Mouse (Mus musculus): ENCODE results near the gene Gm20809.
"Not testable (repeated sequence)": the region's sequence is repeated elsewhere in the genome, so short reads cannot be mapped to it uniquely, and the experiment has no call there.

Gm20809 gene

DNA sequence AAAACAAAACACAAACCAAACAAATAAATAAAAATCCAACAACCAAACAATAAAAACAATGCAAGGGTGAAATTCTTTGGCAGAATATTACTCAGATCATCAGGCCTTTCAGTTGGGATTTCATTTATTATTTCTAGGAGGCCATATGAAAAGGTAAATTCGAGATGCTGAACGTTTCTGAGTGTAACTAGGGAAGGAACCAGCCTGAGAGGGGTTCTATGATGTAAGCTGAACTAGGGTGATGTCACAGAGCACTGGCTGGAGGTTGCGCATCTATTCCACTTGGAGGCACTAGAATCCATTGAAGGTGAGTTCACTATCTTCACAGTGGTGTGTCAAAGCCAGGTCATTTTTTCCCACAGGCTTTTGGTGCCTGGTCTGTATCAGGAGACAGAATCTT, at the start of gene Gm20809:
TSS of gene Gm20809 (plus strand) at position 301 of the 400 bp plus-strand sequence.
- DNase-seq (ENCODE audit: low spot score), result not testable (repeated sequence)

All from left cerebral cortex, adult 11 months (tissue).